Mouse (Mus musculus) retina, postnatal 7 days (tissue): ENCODE measurements around the gene Gm21440.
"Not testable (repeated sequence)": the region's sequence is repeated elsewhere in the genome, so short reads cannot be mapped to it uniquely, and the experiment has no call there.

Source experiments
- DNase-seq: peaks from one replicate; pipeline ENCODE4 v3.0.0-alpha.2; 2012; ENCODE audit warnings: low read depth, low spot score

Gene Gm21440

GRCm38 (mm10) chrY:13252091-13252490, at the start of gene Gm21440, which contains the start of gene Gm21454:
Gene Gm21440 (plus strand): TSS chrY:13252391.
Gene Gm21454 (plus strand): TSS chrY:13252442.
- not testable (repeated sequence) for DNase-seq

GRCm38 (mm10) chrY:13223828-13224227, 28.4 kb upstream of the Gm21440 start, which contains the start of gene Gm21828:
Gene Gm21828 (minus strand): TSS chrY:13223928.
- not testable (repeated sequence) for DNase-seq
